Mouse (Mus musculus): ENCODE measurements around the gene Surf4.

Gene Surf4

DNA sequence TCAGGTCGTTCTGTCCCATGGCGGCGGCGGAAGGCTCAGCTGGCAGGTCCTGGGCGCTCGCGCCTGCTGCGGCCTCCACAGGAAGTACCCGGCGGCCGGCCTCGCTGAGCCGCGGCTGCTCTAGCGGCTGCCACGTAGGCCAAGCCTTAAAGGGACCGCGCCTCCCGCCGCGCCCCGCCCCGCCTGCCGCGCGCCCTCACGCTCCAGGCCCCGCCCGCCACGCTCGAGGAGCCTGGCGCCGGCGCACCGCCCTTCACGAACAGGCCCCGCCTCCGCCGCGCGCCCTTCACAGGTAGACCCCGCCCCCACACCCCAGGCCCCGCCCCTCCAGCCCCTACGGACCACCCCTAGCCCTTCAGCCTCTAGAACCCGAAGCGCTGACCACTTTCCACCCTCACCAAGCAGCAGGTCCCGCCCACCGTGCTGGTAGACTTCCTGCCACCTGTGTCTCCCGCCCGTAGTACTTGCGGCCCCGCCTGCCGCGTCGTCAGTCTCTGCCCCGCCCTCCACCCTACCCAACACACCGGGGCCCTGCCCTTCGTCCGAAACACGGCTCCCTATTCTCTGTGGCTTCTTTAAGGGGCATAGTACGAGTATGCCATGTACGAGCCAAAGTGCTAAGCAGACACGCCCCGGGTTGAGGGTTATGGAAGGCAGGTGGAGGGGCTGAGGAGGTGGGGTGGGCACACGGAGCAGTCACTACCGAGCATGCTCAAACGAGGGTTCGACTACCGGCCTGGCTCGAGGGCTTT is at the start of gene Surf4, which contains the start of gene Stkld1:
Gene Surf4 (minus strand): TSS at position 625 of the 752 bp plus-strand sequence.
Gene Stkld1 (plus strand): TSS at position 744 of the 752 bp plus-strand sequence.
- DNase-seq (ENCODE audit: low read depth, low spot score) = peak; percentile 98

DNA sequence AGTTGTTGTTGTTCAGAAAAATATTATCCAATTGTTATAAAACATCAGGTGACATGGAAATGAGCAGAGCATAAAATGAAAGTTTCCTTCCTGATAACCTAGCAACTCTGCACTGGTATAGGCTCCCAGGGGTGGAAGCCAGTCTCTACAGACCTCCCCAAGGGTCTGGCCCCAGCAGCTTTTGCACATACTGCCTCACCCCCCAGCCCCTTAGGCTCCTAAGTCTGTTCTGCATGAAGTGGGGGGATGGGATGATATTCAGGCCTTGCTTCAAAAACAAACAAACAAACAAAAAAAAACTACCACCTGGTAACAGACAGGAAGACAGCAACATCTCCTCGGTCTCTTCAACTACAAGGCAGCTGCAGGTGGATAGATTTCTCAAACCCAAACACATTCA is 46.6 kb upstream of the Surf4 start:
- DNase-seq (ENCODE audit: low read depth, low spot score) = no peak

DNA sequence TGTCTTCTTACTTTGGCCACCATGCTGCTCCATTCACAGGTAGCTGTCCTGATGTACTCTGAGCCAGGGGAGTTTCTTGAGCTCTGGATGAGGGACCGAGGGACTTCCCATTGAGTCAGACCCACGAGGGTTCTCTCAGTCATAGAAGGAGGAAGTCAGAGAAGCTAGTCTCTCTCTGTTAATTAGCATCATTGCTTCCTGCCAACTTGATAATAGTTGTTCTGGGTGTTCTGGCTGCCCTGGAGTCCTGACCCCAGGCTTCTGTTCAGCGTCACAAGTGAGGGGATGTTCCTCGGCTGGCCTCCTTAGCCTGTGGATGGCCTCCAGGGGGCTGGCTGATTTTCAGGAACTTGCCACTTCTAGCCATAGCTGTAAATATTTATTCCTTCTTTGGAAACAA is 40.2 kb upstream of the Surf4 start:
- no peak for DNase-seq (ENCODE audit: low read depth, low spot score)

DNA sequence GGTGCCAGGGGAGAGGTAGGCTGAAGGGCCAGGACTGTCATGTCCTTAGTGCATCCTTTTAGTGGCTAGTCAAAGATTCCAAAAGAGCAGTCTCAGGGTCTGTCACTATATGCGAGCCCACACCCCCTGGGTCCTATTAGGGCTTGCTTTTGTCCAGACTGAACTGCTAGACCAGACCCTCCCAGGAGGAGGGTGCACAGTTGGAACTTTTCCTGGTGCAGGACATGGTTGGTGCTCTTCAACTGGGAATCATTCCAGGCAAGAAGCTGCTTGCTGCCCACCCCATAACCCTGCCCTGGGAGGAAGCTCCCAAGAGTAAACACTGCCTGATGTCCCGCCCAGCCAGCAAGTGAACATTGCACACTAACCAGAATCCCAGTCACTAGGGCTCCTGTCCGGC is 39.4 kb upstream of the Surf4 start, which contains the start of gene Adamts13:
Gene Adamts13 (plus strand): TSS at position 301 of the 400 bp plus-strand sequence.
- DNase-seq (ENCODE audit: low read depth, low spot score) = no peak

DNA sequence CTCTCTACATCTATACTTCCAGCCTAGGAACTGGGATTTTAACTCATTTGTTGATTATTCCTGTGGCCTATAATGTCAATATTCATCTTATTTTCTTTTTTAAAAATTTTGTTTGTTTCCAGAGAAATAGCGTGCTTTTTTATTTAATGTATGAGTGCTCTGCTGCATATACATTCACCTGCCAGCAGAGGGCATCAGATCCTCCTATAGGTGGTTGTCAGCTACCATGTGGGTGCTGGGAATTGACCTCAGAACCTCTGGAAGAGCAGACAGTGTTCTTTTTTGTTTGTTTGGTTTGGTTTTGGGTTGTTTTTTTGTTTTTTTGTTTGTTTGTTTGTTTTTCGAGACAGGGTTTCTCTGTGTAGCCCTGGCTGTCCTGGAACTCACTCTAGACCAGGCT is 33.5 kb upstream of the Surf4 start:
- DNase-seq (ENCODE audit: low read depth, low spot score) = peak; percentile 60

DNA sequence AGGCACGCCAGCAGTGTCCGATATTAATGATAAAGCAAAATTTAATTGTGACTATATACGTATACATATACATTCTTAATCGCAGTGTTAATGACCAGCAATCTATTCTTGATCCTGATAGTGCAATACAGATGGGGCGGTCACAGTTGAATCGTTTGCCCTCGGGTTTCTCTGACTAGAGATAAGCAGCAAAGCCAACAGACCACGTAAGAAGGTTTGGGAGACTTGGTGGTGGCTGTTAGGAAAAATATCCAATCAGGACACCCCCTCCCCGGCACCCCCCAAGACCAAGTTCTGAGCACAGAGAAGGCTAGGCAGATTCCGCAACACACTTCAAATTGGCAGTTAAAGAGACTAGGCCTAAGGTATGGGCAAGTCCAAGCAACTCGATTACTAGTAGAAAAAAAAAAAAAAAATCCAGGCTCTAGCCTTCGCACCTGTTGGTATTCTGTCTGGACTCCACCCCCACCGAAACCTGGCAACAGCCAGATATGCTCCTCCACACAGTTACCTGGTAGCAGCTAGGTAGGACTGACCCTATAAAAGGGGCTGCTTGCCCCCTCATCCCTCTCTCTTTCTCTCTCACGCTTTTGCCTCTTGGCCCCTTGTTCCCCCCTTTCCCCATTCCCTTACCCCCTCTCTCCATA is 31.1 kb upstream of the Surf4 start:
- peak; percentile 13 for DNase-seq (ENCODE audit: low read depth, low spot score)

DNA sequence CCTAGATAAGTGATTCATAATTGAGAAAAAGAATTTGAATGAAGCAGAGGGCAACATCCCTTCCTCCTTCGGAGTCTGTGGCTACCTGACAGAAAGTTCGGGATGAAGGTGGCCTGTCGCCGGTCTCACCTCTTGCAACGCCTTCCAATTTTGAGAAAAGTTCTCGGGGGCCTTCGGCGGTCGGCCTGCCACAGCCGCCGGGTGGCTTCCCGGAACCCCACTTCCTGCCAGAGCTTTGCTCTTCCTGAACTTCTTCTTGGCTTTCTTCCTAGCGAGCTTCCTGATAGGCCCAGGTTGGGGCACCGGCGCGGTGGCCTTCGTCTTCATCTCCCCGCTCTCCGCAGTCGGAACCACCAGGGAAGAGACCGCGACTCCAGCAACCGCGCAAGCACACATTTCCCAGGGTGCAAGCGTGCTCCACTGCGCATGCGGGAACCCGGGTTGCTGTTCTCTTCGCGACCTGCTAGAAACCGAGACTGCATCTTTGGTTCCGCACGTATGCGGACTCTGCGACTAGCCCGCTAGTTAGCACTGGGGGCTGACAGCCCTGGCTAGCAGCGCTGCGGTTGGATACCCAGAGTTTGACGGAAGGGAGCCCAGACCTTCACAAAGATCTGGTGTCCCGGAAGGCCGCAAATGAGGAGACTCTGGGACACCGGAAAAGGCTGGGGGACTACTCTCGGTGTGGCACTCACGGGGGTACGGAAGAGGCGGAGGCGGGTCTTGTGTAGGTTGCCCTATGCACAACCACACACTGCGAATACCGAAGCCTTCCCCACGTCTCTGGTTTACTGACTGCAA is 30.4 kb upstream of the Surf4 start, which contains the start of gene Rexo4:
Gene Rexo4 (minus strand): TSS at position 464 of the 801 bp plus-strand sequence.
- peak; percentile 97 for DNase-seq (ENCODE audit: low read depth, low spot score)

DNA sequence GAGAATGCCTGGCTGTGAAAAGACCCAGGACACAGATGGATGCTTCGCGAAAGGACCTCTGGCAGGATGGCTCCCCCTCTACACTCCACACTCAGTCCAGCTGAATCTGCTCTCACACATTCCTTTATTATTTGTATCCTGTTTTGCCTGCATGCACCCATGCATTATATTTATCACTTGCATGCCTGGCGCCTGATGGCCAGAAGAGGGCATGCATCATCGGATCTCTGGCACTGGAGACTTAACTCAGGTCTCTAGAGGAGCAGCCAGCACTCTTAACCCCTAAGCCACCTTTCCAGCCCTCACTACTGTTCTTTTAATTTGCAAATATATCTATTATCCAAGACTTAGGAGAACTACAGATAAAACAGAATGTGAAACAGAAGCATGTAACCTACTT is 27.0 kb upstream of the Surf4 start:
- DNase-seq (ENCODE audit: low read depth, low spot score) = peak; percentile 22

DNA sequence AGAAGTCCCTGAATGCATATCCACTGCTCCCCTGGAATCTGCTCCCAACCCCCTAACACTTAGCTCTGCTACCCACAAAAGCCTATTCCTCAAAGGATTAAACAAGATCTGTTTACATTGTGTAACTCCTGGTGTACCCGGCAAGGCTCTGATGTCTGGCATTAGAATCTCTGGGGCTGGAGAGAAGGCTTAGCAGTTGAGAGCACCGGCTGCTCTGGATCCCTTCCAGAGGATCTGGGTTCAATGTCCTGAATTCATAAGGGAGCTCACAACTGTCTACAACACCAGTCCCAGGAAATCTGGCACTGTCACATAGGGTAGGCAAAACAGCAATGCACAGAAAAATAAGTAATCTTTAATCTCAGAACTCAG is 23.7 kb upstream of the Surf4 start:
- no peak for DNase-seq (ENCODE audit: low read depth, low spot score)

DNA sequence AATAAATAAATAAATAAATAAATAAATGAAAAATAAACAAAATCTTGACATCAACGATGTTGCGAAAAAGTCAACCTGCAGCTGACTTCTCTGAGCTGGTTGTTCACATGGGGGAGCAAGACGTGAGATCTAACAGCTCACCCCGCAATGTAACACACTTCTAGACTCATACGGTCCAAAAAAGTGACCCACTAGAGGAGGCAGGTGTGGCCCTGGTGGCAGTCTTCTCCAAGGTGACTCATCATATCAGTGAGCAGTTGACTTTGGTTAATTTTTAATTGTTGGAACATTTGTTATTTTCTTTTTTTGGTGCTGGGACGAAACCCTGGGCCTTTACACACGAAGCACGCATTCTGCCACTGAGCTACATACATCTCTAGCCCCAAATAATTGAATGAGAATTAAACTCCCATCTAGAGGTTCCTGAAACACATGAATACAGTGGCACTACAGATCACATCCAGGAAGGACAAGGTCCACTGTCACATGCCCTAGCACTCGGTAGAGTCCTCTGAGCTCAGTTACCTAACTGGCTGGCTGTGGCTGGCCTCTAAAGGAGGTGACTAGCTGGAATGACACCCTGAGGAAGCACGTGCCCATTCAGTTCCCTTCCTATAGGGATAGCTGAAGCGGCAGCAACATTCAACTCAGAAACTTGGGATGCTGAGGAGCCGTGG is 23.2 kb upstream of the Surf4 start:
- DNase-seq (ENCODE audit: low read depth, low spot score) = no peak

DNA sequence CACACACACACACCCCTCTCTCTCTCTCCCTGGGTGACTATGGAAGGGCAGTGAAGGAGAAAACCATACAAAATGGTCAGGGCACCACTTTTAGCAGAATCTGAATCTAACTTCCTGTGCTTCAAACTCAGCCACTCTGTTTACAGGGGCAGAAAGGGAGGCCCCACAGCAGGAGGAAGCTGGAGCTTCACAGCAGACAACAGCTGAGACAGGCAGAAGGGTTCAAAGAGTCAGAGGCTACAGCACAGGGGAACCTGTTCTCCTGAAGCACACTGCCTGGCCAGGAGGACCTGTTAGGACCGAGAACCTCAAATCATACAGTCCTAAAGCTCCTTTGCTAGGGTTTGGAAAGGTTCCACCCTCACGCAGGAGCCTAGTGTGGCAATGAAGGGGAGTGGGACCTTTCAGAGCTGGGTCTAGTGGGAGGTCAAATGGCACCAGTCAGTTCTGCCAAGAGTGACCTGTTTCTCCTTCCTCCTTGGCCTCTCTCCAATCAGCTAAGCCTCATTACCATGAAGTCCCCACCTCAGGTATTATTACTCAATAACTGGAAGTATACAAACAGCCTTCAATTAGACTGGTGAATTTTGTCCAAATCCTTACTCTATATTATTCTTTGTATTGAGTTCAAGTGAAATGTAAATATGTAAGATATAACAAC is 21.1 kb upstream of the Surf4 start:
- DNase-seq (ENCODE audit: low read depth, low spot score) = no peak

DNA sequence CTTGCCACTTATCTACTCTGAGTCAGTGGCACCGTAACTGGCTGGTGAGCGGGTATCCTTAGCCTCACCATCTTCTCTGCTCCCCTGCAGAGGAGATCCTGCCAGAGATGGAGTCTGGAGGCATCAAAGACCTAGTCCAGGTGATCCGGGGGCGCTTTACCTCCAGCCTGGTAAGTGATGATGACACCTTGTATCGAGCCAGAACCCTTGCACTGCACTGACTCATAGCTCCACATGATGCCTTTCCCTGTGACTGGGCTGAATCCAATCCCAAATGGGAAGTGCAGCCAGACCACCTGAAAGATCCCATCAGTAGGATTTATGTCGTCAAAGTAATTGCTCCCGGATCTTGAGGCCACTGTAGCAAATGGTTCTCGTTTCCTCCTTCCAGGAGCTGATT is 19.1 kb upstream of the Surf4 start:
- DNase-seq (ENCODE audit: low read depth, low spot score) = no peak

DNA sequence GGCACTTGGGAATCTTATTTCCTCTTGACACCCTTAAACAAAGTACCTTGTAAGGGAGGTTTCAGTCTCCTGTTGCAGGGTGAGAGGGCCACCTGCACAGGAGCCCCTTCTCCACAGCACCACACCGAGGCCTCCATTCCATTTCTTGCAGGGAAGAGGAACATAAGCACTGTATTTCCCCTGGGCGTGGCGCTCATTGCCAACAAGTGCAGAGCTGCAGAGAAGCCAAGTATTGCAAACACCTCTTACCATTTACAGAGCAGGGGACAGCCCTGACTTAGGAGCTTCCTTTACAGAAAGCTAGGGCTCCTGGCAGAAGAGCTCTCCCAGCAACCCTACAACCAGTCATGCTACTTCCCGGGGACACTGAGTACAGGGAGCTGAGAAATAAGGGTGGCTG is 18.5 kb upstream of the Surf4 start:
- no peak for DNase-seq (ENCODE audit: low read depth, low spot score)

DNA sequence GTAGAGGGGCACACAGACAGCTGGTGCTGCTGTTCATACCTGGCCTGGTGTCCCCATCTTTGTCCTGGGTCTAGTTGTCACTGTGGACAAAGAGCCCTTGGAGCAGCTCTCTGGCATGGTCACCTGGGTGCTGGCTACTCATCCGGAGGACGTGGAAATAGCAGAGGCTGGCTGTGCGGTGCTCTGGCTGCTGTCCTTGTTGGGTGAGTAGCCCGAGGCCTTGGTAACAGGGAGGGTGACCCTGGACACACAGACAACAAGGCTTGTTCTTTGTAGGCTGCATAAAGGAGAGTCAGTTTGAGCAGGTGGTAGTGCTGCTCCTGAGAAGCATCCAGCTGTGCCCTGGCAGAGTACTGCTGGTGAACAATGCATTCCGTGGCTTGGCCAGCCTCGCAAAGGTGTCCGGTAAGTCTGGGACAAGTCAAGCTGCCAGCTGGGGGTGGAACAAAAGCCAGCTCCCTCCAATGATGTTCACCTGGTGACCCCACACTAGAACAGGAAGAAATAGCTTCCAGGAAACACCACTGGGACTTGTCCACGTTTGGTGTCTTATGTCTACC is 17.7 kb upstream of the Surf4 start:
- DNase-seq (ENCODE audit: low read depth, low spot score) = no peak

DNA sequence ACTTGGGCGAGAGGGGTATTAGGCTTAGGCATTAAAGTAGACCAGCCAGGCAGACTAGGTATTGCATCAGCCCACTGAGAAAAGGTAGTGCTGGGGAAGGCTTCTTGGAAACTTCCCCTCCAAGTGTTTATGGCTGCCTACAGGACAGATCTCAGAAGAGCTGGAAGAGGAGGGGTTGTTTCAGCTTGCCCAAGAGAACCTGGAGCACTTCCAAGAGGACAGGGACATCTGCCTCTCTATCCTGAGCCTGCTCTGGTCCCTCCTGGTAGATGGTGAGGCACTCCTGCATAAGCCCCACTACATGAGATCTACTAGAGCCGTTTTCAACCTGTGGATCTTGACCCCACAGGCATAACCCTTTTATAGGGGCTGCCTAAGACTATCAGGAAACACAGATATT is 16.7 kb upstream of the Surf4 start:
- DNase-seq (ENCODE audit: low read depth, low spot score) = no peak

DNA sequence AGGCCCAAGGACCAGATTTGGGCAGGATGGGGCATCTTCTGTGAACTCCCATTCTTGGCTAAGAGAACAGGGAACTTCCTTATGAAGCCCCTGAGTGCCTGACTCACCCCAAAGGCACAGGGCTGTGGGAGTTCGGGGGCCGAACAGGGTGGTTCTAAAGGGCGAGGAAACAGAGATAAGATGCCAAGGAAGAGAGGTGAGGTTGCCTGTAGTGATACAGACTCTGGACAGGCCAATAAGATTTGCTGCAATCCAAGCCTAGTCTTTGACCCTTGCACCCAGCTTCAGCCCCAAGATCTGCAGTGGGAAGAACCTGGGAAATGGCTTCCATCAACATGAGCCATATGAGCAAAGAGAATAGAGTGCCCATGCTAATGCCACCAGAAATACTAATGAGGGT is 9.5 kb upstream of the Surf4 start:
- no peak for DNase-seq (ENCODE audit: low read depth, low spot score)

DNA sequence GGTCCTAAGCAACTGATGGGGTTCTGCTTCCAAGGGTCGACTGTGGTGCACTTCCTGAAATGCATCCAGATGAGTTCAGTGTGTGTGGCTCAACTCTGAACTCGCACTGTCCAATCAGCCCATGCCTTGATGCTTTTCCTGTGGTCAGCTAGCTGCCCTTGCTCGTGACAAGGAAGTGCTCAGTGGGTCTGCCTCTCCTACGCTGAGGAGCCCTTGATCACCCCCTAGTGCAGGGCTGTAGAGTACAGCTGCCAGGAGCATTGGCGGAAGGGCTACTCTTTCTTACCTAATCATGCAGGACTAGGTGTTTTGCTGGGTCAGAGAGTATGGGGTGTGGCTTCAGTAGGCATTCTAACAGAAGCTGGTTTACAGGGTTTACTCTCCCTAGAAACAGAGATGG is 7.8 kb upstream of the Surf4 start:
- DNase-seq (ENCODE audit: low read depth, low spot score) = peak; percentile 42

DNA sequence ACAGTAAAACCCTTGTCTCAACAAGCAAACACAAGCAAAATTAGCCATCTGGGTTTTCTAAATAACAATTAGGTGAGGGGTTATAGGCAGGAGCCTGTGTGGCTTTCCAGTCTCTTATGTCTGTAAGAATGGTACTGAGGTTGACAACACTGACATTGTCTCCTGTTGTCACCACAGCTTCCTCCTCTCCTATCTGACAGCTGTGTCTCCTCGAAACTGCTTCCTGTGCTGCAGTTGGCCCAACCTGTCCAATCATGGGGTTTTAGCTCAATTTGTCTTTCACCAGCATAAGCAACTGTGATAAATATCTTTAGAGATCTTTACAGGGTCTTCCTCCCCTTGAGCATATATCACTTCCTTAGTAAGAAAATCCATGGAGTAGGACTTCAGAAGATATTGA is 2.7 kb upstream of the Surf4 start:
- DNase-seq (ENCODE audit: low read depth, low spot score) = no peak

DNA sequence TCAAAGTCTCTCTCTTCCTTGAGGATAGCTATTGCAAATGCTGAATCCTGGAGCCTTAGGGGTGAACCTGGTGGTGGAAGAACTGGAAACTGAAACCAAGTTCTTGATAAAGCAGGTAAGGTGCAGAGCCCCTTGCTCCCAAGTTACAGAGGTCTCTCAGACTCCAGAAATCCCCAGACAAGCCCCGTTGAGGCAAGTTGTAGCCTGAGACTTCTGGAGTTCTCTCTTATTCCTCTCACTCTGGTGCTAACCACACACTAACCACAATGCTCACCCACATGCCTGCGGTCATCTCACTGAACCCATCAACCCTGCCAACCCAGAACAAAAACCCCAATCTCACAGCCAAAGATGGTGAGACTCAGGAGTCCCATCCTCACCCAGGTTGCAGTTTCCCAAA is 1.6 kb upstream of the Surf4 start:
- DNase-seq (ENCODE audit: low read depth, low spot score) = no peak

DNA sequence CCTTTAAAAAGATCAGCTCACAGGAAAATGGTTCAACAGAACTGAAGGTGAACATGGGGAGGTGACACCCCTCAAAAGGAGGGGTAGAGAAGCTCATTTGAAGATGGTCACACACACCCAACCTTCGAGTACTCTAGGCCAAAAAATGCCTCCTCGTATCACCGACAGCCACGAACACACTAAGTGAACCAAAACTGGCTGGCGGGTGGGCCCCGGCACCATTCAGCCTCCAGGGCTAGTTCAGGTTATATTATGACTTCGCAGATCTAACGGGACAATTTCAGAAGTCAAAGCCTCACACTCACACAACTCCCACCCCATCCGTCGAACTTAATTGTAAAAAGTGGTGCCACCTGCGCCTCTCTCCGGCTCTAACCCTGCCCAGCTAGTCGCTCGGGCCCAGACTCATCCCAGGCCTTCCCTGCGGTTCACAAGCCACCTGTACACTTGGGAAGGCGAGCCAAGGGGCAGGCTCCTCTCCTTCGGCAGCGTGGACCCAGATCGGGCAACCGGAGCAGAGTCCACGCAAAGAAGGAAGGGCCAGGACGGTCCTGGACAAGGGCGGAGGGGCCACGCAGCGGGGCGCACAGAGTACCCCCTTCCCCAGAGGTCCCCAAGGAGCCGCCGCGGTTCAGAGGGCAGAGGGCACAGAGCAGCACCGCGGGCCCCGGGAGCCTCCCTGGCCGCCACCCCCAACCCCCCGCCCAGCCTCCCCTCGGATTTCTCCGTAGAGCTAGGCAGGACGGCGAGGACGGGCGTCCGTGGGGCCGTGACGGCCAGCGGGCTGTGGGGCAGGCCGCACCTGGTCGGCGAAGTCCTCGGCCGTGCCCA is 1.0 kb downstream of the Surf4 start:
- DNase-seq (ENCODE audit: low read depth, low spot score) = no peak
